Mouse (Mus musculus): Measurements from ENCODE around the gene A630001G21Rik.

Gene A630001G21Rik

DNA sequence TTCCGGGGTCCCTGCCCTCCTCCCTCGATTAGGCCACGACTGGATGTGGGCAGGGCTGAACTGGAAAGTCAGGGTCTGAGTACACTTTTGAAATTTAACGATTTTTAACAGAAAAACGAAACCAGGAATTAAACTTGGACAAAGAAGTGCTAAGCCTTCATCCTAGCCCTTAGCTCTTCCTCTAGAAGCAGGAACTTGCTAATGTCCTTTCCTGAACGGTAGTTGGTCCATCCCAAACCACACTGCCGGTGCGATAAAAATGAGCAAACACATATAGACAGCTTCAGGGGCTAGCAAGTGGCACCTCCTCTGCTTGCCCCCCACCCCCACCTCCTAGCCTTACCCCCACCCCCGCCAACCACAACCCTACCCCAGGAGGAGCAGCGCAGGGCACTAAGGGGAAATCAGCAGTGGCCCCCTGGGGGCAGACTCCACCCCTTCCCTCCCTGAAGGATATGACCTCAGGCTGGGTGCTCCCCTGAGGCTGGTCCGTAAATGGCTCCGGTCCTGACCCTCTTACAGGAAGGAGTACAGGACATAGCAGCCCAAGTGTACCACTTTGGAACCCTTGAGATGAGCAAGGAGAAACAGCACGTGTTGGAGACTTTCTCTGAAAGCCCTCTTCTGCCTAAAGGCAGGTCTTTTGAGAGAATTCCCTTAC is 42.9 kb downstream of the A630001G21Rik start:
- peak; percentile 15 for DNase-seq (ENCODE audit: low read depth)

DNA sequence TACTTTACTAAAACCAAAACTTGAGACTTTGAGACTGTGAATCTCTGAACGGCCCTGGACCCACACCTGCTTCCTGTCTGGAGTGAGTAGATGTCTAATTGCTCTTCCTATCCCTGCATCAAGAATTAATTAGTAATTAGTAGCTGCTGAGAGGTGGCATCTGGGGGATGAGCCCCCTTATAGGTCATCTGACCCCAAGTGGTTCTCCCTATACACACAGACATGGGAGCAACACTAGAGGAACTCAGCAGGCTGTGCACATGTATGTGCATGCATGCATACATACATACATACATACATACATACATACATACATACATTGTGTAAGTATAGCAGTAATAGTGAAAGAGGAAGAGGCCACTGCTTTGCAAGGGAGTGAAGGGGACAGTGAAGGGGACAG is 43.9 kb downstream of the A630001G21Rik start:
- DNase-seq (ENCODE audit: low read depth), result no peak

DNA sequence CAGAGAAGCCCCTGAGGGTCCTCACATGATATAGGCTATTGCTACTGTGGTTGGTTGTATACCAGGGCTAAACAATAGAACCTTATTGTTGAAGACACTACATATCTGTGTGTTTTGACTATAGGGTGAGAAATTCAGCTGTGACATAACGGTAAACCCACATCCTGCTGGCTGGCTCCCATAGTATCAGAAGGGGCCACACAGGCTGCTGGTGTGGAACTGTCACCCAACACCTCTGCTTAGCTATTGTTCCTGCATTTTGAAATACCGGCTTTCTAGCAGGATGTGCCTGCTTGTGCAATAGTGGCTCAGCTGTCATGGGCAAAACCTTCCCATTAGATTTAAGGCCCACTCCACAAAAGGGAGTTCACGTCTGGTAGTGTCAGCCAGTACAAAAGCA is 45.9 kb downstream of the A630001G21Rik start:
- DNase-seq (ENCODE audit: low read depth), result no peak

DNA sequence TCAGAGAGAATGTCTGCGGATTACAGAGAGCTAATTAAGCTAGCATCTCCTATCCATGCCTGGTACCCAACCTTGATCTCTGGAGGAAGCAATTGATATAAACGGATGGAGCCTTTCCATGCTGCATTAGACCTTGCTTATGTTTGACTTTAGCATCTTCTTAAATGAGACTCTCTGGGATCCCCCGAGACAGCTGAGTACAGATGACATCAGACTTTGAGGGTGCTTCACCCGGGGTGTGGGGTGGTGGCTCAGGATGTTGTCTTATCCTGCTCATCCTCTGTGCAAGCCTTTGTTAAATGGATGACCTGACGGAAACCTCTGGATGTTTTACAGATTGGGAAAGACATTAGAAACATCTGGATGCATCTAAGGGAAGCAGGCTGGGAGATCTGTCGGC is 48.0 kb downstream of the A630001G21Rik start:
- DNase-seq (ENCODE audit: low read depth), result no peak

DNA sequence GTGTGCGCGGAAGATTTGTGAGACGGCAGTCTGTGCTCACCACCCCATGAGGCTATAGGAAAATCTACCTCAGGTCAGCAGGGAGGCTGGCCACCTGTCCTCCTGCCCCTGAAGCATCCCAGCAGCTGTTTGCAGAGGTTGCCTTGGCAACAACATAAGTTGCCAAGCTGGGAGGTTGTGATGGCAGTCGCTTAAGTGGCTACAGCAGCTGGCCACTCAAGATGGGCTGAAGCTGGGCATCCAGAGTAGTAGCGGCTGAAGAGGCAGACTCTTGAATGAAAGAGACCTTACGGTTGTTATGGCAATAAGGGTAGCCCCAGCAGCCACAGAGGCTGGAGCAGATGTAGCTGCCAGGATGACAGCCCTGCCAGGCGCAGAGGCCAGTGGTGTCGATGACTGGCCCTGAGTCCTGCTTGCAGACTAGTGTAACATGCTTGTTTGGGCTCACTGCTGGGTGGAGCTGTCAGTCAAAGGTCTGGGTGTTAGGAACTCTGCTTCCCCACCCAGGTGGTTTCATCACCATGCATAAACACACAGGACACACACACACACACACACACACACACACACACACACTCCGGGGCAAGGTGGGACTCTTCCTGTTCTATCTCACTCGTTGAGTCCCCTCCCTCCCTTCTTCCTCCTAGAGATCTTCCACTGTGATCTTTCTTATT is 58.1 kb downstream of the A630001G21Rik start:
- DNase-seq (ENCODE audit: low read depth), result no peak

DNA sequence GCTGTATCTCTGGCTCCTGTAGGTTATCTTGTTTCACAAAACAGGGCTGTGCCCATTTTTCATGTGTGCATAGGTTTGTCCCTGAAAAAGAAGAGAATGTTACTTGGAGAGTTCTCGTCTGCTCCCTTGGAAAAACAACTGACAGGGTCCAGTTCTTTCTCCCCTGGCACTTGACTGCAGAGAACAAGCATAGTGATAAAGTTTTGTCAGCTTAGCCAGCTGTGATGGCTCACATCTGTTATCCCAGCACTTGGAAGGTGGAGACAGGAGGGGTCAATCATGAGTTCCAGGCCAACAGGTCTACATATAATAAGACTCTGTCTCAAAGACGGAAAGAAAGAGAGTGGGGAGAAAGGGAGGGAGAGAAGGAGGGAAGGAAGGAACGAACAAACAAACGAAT is 59.4 kb downstream of the A630001G21Rik start:
- no peak for DNase-seq (ENCODE audit: low read depth)

DNA sequence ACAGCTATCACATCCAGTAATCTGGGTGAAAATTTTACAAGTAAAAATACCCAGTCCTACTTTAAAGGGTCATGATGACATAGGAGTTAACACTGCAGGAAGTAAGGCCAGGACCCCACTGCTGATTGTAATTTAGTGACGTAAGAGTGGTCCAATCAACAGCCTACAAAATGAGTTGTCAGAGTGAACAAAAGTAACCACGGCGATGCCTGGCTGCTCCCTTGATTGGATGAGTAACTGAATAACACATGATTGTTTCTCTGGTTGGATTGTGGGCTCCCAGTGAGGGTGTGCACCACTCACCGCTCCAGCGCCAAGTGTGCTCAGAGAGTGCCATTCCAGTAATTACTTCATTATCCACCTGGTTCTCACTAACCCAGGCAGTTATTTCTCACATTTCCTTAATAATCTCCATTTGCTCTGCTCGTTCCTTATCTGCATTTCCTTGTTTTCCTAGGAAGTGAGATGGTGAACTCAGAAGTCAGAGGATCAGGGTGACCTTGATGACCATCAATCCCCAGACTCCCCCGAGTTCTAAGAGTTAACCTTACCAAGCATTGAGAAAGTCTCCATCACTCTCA is 61.9 kb downstream of the A630001G21Rik start:
- peak; percentile 7 for DNase-seq (ENCODE audit: low read depth)

DNA sequence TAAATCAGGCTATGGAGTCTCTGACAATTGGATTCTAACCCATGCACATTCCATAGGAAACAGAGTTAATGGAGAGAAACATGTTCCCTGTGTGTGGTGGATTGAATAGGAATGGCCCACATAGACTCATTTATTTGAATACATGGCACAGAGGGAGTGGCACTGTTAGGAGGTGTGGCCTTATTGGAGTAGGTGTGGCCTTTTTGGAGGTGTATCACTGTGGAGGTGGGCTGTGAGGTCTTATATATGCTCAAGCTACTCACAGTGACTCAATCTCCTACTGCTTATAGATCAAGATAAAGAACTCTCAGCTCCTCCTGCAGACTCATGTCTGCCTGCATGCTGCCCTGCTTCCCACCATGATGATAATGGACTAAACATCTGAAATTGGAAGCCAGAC is 63.9 kb downstream of the A630001G21Rik start:
- DNase-seq (ENCODE audit: low read depth), result no peak

DNA sequence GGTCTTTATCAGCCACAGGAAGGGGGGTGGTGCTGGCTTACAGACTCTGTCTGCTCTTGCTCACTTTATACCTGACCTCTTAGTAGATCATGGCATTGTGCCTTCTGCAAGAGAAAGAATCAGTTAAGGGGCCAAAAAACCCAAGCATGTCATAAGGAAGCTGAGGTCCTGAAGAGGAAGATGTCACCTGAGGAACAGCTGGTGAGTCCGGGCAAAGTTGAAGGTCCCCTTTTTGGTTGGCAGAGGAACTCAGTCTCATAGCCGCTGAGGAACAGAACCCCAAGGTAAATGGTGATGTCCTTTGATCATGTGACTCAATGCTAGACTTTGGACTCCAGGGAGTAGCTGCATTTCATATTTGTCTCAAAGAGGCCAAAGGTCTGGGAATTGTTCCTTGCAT is 71.7 kb downstream of the A630001G21Rik start:
- DNase-seq (ENCODE audit: low read depth), result no peak

DNA sequence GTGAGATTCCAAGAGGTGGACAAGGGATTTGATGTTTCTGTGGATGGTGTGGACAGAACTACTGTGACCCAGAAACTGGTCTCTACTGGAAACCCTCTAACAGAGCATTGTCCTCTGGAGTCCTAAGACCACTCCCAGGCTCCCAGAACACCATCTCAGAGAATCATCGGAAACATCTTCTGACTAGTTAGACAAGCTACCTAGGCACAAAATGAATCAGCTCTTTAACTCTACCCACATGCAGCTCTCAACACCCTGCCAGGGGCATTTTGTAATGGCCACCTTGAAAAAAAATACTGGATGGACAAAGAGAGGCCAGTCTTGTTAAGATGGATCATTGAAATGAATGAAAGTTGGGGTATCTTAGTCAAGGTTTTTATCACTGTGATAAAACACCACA is 72.9 kb downstream of the A630001G21Rik start:
- DNase-seq (ENCODE audit: low read depth), result no peak

DNA sequence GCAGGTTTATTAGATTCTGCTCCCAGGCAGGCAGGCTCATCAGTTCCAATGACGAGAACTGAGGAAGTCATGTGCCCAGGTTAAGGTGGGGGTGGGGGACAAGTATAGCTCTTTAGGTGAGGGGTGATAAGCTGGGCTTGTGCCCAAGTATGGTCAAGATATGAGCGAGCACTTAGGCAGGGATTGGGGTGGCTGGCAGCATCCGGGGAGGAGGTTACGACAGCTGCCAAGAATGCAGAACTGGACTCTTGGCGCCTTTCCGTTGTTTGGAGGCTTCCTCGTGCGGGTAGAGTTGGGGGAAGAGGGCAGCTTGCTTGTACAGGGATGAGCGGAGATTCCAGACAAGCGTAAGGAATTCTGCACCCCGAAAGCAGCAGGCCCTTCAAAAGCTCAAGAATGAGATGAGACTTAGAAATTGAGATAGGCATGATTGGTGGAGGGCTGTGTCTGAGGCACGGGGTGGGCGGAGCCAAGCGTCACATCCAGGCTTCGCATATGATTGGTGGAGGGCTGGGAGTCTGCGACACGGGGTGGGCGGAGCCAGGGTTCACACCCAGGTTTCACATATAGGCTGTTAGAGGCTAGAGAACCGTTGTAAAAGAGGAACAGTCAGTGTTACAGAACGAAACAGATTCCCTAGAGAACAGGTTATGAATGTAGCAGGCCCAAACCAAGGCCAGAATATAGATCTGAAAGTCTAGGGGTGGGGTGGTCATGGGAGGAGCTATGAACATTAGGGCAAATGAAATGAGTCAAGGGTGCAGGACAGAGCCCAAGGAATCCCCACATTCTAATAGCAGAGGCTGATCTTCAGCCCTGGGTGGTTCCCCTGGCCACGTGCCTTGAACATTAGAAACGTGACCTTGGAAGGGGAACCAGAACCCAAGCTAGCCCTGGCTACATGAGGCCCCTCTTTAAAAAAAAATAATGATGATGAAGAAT is 74.9 kb downstream of the A630001G21Rik start:
- peak; percentile 54 for DNase-seq (ENCODE audit: low read depth)

DNA sequence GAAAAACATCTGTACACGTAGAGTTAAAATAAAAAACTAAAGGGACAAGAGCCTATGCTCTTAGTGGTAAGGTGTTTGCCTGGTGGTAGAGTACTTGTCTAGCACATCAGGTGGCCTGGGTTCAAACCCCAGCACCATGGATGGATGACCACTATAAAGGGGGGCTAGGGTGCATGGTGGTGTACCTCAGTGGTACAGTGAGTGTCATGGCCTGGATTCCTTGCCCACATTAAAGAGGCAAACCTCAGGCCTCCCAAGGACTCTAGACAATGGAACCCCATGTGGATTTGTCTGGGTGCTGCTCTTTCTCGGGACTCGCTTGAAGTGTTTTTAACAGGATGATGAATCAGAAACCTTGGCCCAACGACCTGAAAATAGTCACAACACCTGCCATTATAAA is 75.9 kb downstream of the A630001G21Rik start:
- DNase-seq (ENCODE audit: low read depth), result no peak

DNA sequence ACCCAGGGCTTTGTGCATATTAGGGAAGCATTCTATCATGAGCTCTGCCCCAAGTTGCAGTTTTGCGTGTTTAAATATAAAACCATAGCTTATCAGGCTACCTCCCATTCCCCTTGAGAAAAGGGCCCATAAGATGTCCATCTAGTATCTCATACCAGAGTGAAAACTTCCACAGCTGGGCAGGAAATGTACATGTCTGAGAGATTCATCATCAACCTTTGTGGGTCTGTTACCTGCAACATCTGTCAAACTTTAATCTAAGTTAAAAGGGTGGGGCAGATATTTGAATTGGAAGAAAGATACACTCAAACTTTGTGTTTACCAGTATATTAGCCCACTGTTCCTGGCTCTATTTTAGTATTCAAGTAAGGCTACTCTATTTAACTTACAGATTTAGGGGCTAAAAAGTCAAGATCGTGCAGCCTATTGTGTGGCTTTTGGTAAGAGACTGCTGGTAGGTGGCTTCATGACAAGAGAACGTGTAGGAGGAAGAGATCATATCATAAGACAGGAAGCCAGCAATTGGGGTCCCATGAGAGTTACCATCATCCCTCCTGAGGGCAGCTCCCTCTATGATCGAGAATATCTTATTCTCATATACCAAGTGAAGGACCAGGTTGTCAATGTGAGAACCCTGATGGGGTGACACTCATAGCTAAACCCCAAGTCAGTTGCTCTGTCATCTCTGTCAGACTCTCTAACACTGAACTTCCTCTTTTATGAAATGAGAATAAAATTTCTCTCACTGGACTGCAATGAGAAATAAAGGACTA is 80.5 kb downstream of the A630001G21Rik start:
- no peak for DNase-seq (ENCODE audit: low read depth)

DNA sequence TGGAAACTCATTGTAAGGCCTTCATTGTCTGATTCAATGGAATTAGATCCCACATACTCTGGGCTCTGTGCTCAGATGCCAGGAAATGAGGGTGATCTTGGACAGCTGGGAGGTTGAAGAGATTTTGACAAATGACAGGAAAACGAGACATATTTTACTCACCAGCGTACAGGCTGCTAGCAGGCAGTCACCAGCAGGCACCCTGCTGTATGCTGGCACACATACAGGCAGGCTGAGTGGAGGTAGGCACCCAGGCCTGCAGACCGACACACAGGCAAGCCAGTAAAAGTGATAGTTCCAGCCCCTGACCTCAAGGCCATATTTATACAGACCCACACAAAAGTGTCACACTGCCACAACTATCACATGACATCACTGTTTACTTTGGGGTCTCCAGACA is 82.8 kb downstream of the A630001G21Rik start:
- DNase-seq (ENCODE audit: low read depth), result no peak

DNA sequence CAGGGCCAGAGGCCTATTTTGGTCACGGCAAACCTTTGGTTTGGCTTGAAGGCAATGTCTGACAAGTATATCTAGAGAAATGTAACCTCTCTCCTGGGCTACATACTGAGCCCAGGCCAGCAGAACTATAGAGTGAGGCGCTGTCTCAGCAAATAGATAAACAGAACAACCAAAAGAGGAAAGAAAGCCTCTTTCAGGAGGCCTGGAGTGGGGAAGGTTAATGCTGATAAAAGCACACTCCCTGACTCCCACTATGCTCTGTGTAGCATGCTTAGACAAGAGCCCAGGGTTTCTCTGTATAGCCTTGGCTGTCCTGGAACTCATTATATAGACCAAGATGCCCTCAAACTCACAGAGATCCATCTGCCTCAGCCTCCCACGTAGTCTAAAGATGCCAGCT is 85.2 kb downstream of the A630001G21Rik start:
- no peak for DNase-seq (ENCODE audit: low read depth)

DNA sequence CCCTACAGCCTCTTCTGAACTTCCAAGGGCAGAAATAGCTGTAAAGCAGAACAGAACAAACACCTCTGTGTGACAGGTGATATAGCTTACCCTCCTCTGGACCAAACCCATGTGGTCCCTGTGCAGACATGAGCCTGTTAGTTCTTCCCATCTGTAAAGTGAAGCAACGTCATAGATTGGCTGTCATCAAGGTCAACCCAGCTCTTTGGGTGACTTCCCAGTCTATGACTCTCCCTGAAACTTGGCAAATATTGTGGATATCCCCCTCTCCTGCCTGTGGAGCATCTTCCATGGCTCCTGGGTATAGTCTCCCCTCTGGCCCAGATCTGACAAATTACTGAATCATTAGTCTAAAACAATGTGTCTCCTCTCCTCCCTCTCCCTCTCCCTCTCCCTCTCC is 86.2 kb downstream of the A630001G21Rik start:
- peak; percentile 5 for DNase-seq (ENCODE audit: low read depth)

DNA sequence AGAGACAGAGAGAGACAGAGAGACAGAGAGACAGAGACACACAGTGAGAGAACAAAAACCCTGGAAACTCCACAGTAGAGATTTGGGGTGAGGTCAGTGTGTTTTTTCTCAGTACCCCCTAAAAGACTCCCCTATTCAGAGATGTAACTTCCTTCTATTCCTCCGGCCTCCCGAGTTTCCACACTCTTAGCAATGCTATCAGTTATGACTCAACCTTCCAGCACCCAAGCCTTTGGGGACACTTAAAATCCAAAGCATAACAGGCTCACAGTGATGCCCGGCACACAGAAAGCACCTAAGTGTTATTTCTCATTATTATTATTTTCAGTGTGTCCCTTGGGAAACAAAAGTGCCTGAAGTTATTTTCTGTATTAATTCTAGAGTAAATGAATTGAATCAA is 87.9 kb downstream of the A630001G21Rik start:
- DNase-seq (ENCODE audit: low read depth), result no peak

DNA sequence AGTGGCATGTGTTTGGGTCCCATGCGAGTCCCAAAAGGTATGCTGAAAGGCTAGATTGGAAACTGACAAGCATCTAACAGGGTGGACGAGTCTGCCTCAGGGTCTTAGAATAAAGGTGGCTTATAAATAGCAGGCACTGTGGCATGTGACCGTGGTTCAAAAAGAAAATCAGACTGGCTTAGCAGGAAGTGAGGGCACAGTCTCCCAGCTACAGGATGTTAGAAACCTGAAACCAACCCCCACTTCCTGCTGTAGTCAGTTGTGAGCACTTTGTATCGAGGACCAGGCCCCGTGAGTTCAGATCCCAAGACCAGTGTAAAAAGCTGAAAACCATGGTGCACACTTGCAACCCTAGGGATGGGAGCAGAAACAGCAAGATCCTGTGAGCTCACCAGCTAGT is 91.1 kb downstream of the A630001G21Rik start:
- no peak for DNase-seq (ENCODE audit: low read depth)

DNA sequence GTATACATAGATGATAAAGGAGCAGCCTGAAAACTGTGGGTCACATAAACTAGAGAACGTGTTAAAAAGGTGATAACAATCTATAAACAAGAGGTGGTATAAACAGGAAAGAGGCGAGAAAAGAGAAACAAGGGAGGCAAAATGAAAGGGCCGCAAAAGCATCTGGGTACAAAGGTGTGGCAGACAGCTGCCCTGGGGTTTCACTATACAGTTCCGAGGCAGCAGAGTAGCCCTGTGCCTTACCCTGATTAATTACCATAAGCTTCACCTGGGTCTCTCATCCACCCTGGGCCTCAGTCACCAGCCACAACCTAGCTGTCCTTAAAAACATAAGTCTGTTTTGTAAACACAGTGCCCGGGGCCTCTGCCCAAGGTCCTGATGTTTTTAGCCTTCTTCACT is 91.8 kb downstream of the A630001G21Rik start:
- no peak for DNase-seq (ENCODE audit: low read depth)

DNA sequence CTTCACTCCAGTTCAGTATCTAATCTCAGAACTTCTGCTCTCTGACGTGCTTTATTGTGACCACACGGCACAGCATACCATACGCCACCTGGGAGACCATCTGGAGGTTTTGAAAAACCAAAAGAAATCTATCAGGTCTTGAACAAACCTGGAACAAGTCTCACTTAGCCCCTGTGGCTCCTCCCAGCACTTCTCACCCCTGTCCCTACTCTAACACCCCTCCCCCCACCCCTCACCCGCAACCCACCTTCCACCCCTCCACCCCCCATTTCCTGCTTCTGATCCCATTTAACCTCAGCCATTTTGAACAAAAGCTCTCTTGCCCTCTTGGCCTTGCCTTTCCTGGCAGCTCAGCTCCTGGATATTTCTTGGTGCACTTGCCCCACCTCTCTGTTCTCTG is 98.2 kb downstream of the A630001G21Rik start:
- DNase-seq (ENCODE audit: low read depth), result no peak
